Mouse (Mus musculus): ENCODE measurements around the gene Ano9. TPM values are rescaled to one million over a fixed set of nuclear protein-coding genes. Genes with fewer than 3 reads are reported as not detected.

Gene Ano9
- polyA plus RNA-seq, 1 experiment from 2014 or later: 1.3 TPM

Other genes with a start within 250 kb of the Ano9 start
- 185 and 195 TPM in 2 replicates for gene Psmd13, start 235.8 kb downstream of the Ano9 start, polyA plus RNA-seq (2014; fragmentation: Nextera tagmentation; extraction: Ambion mirVana)
- gene Sirt3, start 235.5 kb downstream of the Ano9 start, polyA plus RNA-seq (2014; fragmentation: Nextera tagmentation; extraction: Ambion mirVana): 17.1 and 19.3 TPM in 2 replicates
- gene Cox8b, start 217.4 kb downstream of the Ano9 start, polyA plus RNA-seq (2014; fragmentation: Nextera tagmentation; extraction: Ambion mirVana): not detected in 2 replicates
- 0.07 TPM in 1 of 2 replicates, not detected in the other for gene Nlrp6, start 196.9 kb downstream of the Ano9 start, polyA plus RNA-seq (2014; fragmentation: Nextera tagmentation; extraction: Ambion mirVana)
- gene Pgghg, start 176.4 kb downstream of the Ano9 start, polyA plus RNA-seq (2014; fragmentation: Nextera tagmentation; extraction: Ambion mirVana): 12.4 and 14.3 TPM in 2 replicates
- gene Ifitm5, start 167.5 kb downstream of the Ano9 start, polyA plus RNA-seq (2014; fragmentation: Nextera tagmentation; extraction: Ambion mirVana): 0.38 and 0.78 TPM in 2 replicates
- gene Gm45717, start 161.9 kb downstream of the Ano9 start, polyA plus RNA-seq (2014; fragmentation: Nextera tagmentation; extraction: Ambion mirVana): not detected in 2 replicates
- gene Ifitm2, start 161.8 kb downstream of the Ano9 start, polyA plus RNA-seq (2014; fragmentation: Nextera tagmentation; extraction: Ambion mirVana): 595 and 632 TPM in 2 replicates
- gene Ifitm1, start 150.6 kb downstream of the Ano9 start, polyA plus RNA-seq (2014; fragmentation: Nextera tagmentation; extraction: Ambion mirVana): 19.9 and 20.1 TPM in 2 replicates
- gene Ifitm3, start 107.0 kb downstream of the Ano9 start, polyA plus RNA-seq (2014; fragmentation: Nextera tagmentation; extraction: Ambion mirVana): 29.8 and 36.5 TPM in 2 replicates
- not detected in 2 replicates for gene Ifitm6, start 99.9 kb downstream of the Ano9 start, polyA plus RNA-seq (2014; fragmentation: Nextera tagmentation; extraction: Ambion mirVana)
- not detected in 2 replicates for gene Gm17387, start 88.7 kb downstream of the Ano9 start, polyA plus RNA-seq (2014; fragmentation: Nextera tagmentation; extraction: Ambion mirVana)
- gene B4galnt4, start 56.7 kb downstream of the Ano9 start, polyA plus RNA-seq (2014; fragmentation: Nextera tagmentation; extraction: Ambion mirVana): 15.8 and 19.4 TPM in 2 replicates
- 3.1 and 3.5 TPM in 2 replicates for gene Pkp3, start 39.6 kb downstream of the Ano9 start, polyA plus RNA-seq (2014; fragmentation: Nextera tagmentation; extraction: Ambion mirVana)
- gene Sigirr, start 17.2 kb downstream of the Ano9 start, polyA plus RNA-seq (2014; fragmentation: Nextera tagmentation; extraction: Ambion mirVana): 1.6 and 1.8 TPM in 2 replicates
- gene Ptdss2, start 4.6 kb upstream of the Ano9 start, polyA plus RNA-seq (2014; fragmentation: Nextera tagmentation; extraction: Ambion mirVana): 67.3 and 69.6 TPM in 2 replicates
- gene Rnh1, start 55.1 kb upstream of the Ano9 start, polyA plus RNA-seq (2014; fragmentation: Nextera tagmentation; extraction: Ambion mirVana): 82.0 and 93.5 TPM in 2 replicates
- 91.4 and 91.7 TPM in 2 replicates for gene Hras, start 76.2 kb upstream of the Ano9 start, polyA plus RNA-seq (2014; fragmentation: Nextera tagmentation; extraction: Ambion mirVana)
- 8.2 and 8.7 TPM in 2 replicates for gene Lrrc56, start 76.4 kb upstream of the Ano9 start, polyA plus RNA-seq (2014; fragmentation: Nextera tagmentation; extraction: Ambion mirVana)
- 2.5 and 2.6 TPM in 2 replicates for gene Lmntd2, start 96.3 kb upstream of the Ano9 start, polyA plus RNA-seq (2014; fragmentation: Nextera tagmentation; extraction: Ambion mirVana)
- 33.0 and 34.5 TPM in 2 replicates for gene Rassf7, start 98.1 kb upstream of the Ano9 start, polyA plus RNA-seq (2014; fragmentation: Nextera tagmentation; extraction: Ambion mirVana)
- gene Phrf1, start 111.0 kb upstream of the Ano9 start, polyA plus RNA-seq (2014; fragmentation: Nextera tagmentation; extraction: Ambion mirVana): 63.4 and 76.7 TPM in 2 replicates
- gene Irf7, start 148.7 kb upstream of the Ano9 start, polyA plus RNA-seq (2014; fragmentation: Nextera tagmentation; extraction: Ambion mirVana): 0.46 and 0.66 TPM in 2 replicates
- gene Cdhr5, start 159.0 kb upstream of the Ano9 start, polyA plus RNA-seq (2014; fragmentation: Nextera tagmentation; extraction: Ambion mirVana): not detected in 2 replicates
- 4.5 and 6.7 TPM in 2 replicates for gene Sct, start 161.3 kb upstream of the Ano9 start, polyA plus RNA-seq (2014; fragmentation: Nextera tagmentation; extraction: Ambion mirVana)
- gene Drd4, start 174.2 kb upstream of the Ano9 start, polyA plus RNA-seq (2014; fragmentation: Nextera tagmentation; extraction: Ambion mirVana): 0.62 and 0.89 TPM in 2 replicates
- 53.9 and 60.8 TPM in 2 replicates for gene Deaf1, start 209.9 kb upstream of the Ano9 start, polyA plus RNA-seq (2014; fragmentation: Nextera tagmentation; extraction: Ambion mirVana)
- gene Tmem80, start 209.9 kb upstream of the Ano9 start, polyA plus RNA-seq (2014; fragmentation: Nextera tagmentation; extraction: Ambion mirVana): 24.0 and 26.6 TPM in 2 replicates
- 3.4 and 3.5 TPM in 2 replicates for gene Eps8l2, start 221.1 kb upstream of the Ano9 start, polyA plus RNA-seq (2014; fragmentation: Nextera tagmentation; extraction: Ambion mirVana)